Mouse (Mus musculus) retina, postnatal 1 day (tissue): ENCODE measurements around the gene Ndufb10.

Experiments
- DNase-seq: peaks from one replicate; pipeline ENCODE4 v3.0.0-alpha.2; 2012

Gene Ndufb10

DNA sequence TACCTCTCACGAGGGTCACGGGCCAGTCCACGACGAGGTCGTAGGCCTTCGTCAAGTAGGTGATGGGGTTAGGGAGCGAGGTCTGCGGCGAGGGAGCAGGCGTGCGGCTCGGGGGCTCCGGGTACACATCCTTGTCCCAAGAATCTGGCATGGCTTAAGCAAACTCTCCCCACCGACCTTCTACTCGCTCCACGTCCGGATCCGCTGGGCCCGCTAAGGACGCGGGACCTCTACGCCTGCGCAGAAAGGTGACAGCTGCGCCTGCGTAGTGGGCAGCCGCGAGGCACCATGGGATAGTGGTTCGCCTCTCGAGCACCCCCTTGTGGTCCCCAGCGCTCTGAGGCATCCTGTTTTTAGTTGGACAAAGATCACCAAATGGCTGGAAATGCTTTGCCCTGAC is at the start of gene Ndufb10:
Gene Ndufb10, minus strand, starts transcription at position 295 of the 400 bp plus-strand sequence.
- DNase-seq = peak; percentile 95

DNA sequence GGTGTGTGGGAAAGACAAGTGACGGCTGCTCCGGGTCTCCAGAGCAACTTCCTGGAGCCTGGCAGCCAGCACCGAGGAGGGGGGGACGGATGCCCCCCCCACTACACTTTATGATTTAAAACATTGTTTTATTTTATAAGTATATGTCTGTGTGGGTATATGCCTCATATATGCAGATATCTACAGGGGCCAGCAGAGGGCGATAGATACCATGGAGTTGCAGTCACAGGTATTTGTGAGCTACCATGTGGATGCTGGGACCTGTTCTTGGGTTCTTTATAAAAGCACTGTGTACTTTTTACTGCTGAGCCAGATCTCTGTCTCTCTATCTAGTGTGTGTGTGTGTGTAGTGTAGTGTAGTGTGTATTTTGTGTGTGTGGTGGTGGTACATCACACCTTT is 49.0 kb upstream of the Ndufb10 start:
- no peak for DNase-seq

GRCm38 (mm10) chr17:24769146-24769545 is 44.9 kb upstream of the Ndufb10 start:
- DNase-seq = no peak

DNA sequence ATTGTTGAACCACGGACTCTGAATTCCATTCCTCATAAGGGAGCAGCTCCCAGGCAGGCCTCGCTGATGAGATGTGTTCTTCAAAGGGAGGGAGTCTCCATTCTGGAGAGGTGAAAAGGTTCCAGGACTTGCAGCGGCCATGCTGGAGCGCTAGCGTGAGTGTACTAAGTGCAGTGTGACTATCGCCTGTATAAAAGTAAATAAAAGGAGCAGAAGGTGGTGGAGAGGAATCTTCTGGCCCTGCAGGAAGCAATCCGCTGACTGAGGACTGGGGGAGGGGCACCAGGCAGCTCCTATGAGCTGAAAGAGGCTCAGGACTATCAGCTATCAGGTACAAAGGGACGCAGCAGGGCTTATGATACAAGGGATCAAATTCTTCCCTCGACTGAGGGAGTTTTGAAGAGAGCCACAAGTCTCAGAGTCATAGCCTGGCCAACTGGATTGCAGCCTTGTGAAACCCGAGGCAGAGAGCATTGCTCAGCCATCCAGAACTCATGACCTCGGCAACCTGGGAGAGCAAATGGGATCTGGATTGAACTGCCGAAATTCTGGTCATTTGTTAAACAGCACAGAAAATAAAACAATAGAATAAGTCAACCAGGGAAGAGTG is 42.1 kb upstream of the Ndufb10 start:
- DNase-seq = no peak

GRCm38 (mm10) chr17:24765016-24765905 is 41.0 kb upstream of the Ndufb10 start:
- DNase-seq = peak; percentile 47

GRCm38 (mm10) chr17:24761121-24761520 is 36.8 kb upstream of the Ndufb10 start:
- no peak for DNase-seq

GRCm38 (mm10) chr17:24757394-24757793 is 33.1 kb upstream of the Ndufb10 start:
- no peak for DNase-seq

GRCm38 (mm10) chr17:24752415-24753394 is 28.4 kb upstream of the Ndufb10 start, which contains the start of gene Hs3st6:
Gene Hs3st6 (plus strand): TSS chr17:24752988.
- peak; percentile 62 for DNase-seq

DNA sequence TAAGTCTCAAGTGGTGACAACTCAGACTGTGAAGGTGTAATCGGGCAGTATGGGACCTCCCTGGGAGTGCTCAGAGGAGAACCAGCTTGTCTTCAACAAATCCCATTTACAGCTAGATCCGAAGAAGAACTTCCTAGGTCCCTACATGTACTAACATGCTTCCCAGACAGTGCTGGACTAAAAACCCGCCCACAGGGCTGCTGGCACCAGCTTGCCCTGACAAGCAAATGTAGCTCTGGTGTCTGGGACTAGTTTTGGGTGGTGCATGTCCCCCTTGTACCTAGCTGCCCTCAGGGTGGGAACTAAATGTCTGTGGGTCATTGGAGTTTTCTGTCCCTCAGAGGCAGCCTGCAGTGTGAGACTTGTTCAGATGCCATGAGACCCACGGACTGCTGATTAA is 27.2 kb upstream of the Ndufb10 start:
- no peak for DNase-seq

DNA sequence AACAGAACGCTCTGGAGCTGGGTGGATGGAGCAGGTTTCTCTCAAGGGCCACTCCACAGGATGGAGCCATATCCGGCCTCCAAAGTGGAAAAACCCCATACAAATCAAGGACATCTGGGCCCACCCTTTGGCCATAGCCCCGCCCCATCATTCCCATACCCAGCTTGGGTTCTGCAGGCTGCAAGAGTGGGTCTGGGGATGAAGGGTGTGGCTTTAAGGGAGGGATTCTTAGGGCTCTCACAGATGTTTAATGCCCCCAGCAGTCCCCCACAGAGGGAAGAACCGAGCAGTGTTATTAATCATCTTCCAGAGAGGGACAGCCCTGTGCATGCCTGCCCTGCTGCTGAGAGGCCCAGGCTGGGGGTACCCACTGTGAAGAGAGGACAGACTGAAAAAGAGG is 22.7 kb upstream of the Ndufb10 start:
- no peak for DNase-seq

DNA sequence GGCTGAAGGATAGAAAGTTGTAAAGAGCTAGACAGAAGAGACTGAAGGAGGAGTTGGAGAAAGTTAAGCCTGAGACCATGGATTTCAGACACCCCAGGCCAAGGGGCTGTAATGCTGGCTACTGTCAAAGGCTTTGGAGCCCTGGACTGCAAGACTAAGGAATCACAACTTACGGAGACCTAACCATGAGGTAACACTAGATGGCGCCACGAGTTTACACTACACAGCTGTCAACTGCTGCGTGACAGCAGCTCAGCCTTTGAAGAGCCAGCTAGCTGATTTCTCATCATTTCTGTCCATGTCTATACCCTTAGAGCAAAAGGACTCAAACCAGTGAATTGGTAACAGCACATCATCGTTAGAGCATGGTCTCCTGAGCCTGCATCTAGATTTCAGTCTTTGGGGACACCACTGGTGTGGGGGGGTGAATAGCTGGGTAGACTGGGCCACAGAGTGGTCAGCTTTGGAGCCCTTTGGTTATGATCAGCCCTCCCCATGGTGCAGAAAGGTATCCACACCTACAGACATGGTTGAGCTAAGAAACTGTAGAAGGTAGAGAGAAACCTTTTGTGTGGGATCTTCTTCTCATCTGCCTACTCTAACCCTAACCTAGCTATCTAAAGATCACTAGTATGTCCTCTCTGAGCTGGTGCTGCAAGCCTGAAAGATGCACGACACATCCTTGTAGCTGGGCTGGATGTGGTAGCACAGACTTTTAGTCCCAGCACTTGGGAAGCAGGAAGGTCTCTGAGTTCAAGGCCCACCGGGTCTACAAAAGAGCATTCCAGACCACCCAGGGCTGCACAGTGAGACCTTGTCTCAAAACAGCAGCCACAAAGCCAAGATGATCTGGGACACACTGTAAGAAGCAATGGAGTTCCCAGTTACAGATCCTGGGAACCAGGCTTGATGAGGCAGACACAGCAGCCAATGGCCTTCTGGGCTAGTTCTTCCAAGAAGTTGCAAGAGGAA is 21.5 kb upstream of the Ndufb10 start:
- DNase-seq = peak; percentile 92

- DNase-seq = no peak
Measured at GRCm38 (mm10) chr17:24744381-24744780, 20.1 kb upstream of the Ndufb10 start.

- no peak for DNase-seq
Measured at GRCm38 (mm10) chr17:24743896-24744295, 19.6 kb upstream of the Ndufb10 start.

DNA sequence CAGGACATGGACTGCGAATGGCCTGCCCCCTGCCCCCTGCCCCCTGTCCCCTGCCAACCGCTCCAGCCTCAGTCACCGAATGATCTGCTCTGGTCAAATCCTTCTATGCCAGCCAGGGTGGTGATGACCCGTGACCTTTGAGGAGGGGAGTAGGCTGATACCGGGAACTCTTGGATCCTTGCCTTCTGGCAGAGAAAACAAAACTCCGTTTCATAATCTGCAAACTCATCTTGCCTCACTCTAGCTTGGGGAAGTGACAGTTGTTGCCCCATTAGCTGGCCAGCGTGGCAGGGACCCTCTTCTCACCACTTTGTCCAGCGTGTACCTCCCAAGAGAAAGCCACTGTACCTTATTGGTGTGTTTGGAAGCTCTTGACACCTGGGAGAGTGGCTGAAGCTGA is 18.0 kb upstream of the Ndufb10 start:
- DNase-seq = no peak

GRCm38 (mm10) chr17:24739926-24740325 is 15.6 kb upstream of the Ndufb10 start:
- DNase-seq = no peak

DNA sequence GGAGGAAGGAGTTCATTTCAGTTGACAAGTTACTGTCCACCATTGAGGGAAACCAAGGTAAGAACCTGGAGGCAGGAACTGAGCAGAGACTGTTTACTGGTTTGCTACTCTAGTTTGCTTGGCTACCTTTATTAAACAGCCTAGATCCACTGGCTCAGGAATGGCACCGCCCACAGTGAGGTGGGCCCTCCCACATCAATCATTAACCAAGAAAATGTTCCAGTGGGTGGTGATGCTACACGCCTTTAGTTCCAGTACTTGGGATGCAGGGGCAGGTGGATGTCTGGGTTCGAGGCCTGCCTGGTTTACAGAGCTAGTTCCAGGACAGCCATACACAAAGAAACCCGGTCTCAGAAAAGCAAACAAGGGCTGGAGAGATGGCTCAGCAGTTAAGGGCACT is 14.0 kb upstream of the Ndufb10 start:
- DNase-seq = no peak

- no peak for DNase-seq
Measured at GRCm38 (mm10) chr17:24737135-24737810, 13.0 kb upstream of the Ndufb10 start.

DNA sequence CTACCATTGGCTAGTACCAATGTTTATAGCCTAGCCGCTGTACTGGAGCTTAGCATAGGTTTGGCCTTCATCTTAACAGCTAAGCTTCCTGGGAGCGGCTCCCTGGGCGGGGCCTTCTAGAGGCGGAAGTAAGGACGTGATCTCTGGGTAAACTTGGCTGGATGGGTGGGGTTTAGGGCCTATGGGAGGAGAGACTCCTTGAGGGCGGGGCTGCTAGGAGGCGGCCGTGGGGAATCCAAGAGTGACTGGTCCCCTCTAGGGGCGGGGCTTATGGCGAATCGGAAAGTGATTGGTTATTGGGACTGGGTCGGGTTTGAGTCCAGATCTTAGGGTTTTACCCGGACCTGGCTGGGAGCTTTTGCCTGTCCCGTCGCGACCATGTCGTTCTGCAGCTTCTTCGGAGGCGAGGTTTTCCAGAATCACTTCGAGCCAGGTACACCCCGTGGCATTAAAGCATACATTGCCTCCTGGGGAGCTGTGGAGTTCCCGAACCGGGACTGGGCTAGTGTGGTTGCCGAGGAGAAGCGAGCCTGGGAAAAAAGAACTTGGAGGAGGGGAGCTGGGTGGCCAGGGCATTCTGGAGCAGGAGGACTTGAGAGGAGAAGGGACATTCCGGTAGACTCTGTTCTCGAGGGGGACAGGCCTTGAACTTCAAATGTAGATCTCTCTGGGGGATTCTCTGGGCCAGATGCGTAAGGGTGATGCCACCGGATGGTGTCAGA is 12.2 kb upstream of the Ndufb10 start, which contains the start of gene Msrb1:
Gene Msrb1, plus strand, starts transcription at position 313 of the 722 bp plus-strand sequence.
- DNase-seq = peak; percentile 99

DNA sequence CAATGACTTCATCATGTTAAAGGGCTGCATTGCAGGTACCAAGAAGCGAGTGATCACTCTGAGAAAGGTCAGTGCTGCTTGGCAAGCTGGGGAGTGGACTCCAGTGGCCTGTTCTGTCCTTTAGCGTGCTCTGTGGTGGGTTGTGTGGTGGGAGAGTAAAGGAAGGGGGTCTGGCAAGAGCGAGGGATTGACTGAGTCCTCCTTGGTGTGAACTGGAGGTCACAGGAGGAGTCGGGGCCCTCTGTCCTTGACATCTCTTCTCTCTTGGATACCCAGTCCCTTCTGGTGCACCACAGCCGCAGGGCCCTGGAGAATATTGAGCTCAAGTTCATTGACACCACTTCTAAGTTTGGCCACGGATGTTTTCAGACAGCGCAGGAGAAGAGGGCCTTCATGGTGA is 11.2 kb upstream of the Ndufb10 start:
- DNase-seq = no peak

DNA sequence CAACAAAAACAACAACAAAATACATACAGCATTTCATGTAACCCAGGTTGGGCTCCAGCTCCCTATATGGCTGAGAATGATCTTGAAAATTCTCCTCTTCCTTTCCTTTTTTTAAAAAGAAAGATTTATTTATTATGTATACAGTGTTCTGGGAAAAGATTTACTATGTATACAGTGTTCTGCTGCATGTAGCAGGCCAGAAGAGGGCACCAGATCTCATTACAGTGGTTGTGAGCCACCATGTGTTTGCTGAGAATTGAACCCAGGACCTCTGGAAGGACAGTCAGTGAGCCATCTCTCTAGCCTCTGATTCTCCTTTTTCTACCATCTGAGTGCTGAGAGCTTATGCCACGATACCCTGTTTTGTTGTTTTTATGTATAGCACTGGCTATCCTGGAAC is 10.2 kb upstream of the Ndufb10 start:
- no peak for DNase-seq
